Mouse (Mus musculus) midbrain, postnatal 0 days (tissue): ENCODE data around the gene Tinf2. TPM values are rescaled to one million over a fixed set of nuclear protein-coding genes. Genes with fewer than 3 reads are reported as not detected.

ENCODE experiments used
- ATAC-seq: fragments of 200-750 bp; cut with Nextera tagmentation; 2 replicates; pipeline ENCODE4 v1.8.0; 2017; ENCODE audit warnings: moderate number of reproducible peaks, mild to moderate bottlenecking, moderate TSS enrichment, moderate library complexity; ENCODE audit not compliant: low FRiP score
- DNase-seq: peaks from one replicate; pipeline ENCODE4 v3.0.0-alpha.2; 2015; ENCODE audit warnings: low spot score
- H3K27ac ChIP-seq: fragments of 300-500 bp; sonication (generic); 2 replicates; pipeline ENCODE4 v1.5.1; 2014; ENCODE audit warnings: low read depth, mild to moderate bottlenecking, low read length, mixed read lengths
- H3K27me3 ChIP-seq: fragments of 300-500 bp; sonication (generic); 2 replicates; pipeline ENCODE4 v1.6.1; 2014; ENCODE audit warnings: low read length, control low read depth, mixed read lengths; ENCODE audit not compliant: insufficient read depth
- H3K36me3 ChIP-seq: fragments of 300-500 bp; sonication (generic); 2 replicates; pipeline ENCODE4 v1.6.1; 2014; ENCODE audit warnings: low read length, control low read depth, mixed read lengths; ENCODE audit not compliant: insufficient read depth
- H3K4me1 ChIP-seq: fragments of 300-500 bp; sonication (generic); 2 replicates; pipeline ENCODE4 v1.6.1; 2014; ENCODE audit warnings: mild to moderate bottlenecking, control low read depth, antibody characterized with exemption, low read length, mixed read lengths; ENCODE audit not compliant: insufficient read depth
- H3K4me2 ChIP-seq: fragments of 300-500 bp; sonication (generic); 2 replicates; pipeline ENCODE4 v1.6.1; 2014; ENCODE audit warnings: low read depth, mild to moderate bottlenecking, low read length, mixed read lengths; ENCODE audit not compliant: poor library complexity, severe bottlenecking
- H3K4me3 ChIP-seq: fragments of 300-500 bp; sonication (generic); 2 replicates; pipeline ENCODE4 v1.5.1; 2014; ENCODE audit warnings: low read depth, mild to moderate bottlenecking, low read length, moderate library complexity
- H3K9ac ChIP-seq: fragments of 300-500 bp; sonication (generic); replicated peaks from 2 replicates; pipeline ENCODE4 v1.6.1; 2014; ENCODE audit warnings: mild to moderate bottlenecking, low read length, moderate library complexity, mixed read lengths; ENCODE audit not compliant: poor library complexity, severe bottlenecking
- H3K9me3 ChIP-seq: fragments of 300-500 bp; sonication (generic); 2 replicates; pipeline ENCODE4 v1.6.1; 2016; ENCODE audit warnings: low read length, control low read depth
- CTCF ChIP-seq: IDR thresholded peaks from 2 replicates; pipeline ENCODE4 v1.5.1; 2016; ENCODE audit warnings: antibody characterized with exemption, mild to moderate bottlenecking
- WGBS: fragments of 180-500 bp; shearing (Covaris S2); extraction: QIAGEN DNeasy Blood & Tissue Kit; methylation state at CpG from one replicate; pipeline ENCODE4 v1.1.7; 2014; 5-methylcytosine and 5-hydroxymethylcytosine counted together
- polyA plus RNA-seq: library from polyadenylated mRNA; unstranded; fragments of >200 nt; fragmentation: Nextera tagmentation; extraction: Ambion mirVana; gene quantifications from 2 replicates; pipeline ENCODE4 v1.2.1, GENCODE M21; 2015
- total RNA-seq: library from RNA; depleted of rRNA; stranded (reverse); fragments of >200 nt; gene quantifications from 2 replicates; pipeline ENCODE4 v1.2.3, GENCODE M21; 2014

The Tinf2 gene
- total and polyA plus RNA-seq, 2 experiments from 2014 or later = 15.7 to 19.9 TPM

GRCm38 (mm10) chr14:55649884-55650283 is 31.7 kb downstream of the Tinf2 start, which contains the start of gene Tssk4:
Gene Tssk4 (plus strand): TSS chr14:55650184.
- 99% methylated on average over 2 of the region's 2 CpGs for whole genome bisulfite sequencing
- H3K4me1 ChIP-seq = 0 out of 2 replicates have a peak, but pooled peaks cover 2% of the 10 kb centered on the region
- ATAC-seq = no peak

DNA sequence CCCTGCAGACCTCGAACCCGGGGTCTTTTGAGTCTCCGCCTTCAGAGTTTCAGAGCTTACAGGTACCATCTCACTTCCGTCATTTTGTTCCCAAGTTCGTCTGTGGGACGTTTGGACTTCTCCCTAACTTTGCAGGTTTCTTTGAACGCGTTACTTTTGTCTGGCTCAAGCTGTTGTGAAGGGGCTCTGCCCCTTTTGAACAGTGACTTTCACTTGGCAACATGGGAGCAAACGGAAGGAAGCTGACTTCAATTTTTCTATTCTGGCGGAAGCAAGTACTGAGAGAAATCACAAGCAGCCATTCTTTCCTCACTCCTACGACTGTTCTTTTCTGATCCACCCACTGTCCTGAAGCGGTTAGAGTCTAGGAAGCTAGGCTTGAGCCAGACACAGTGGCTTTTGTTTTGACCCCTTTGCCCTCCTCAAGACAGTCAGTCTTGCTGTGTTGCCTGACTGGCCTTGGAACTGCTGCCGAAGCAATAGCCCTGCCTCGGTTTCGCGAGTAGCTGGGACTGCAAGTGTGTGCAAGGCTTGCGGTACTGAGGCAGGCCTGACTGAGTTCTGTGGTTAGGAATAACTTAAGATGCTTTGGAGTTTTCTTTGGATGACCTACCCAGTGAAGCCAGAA is 37.2 kb downstream of the Tinf2 start:
- Histone ChIP-seq H3K36me3 (peaks cover 15% of the 10 kb centered on the region), H3K4me3 (peak overlapping the region; percentile 97), H3K27me3 (no peaks in the 10 kb centered on the region), H3K9ac (peak overlapping the region; percentile 94; the same call in 1 of the 2 replicates), H3K4me1 (0 out of 2 replicates have a peak, but pooled peaks cover 6% of the 10 kb centered on the region), H3K27ac (no peak overlapping the region), H3K9me3 (no peaks in the 10 kb centered on the region), H3K4me2 (peak overlapping the region; percentile 77)
- WGBS = 30% methylated on average over 17 of the region's 17 CpGs
- DNase-seq (no peak), ATAC-seq (no peak)
- no peak for TF ChIP-seq CTCF

More at GRCm38 (mm10) chr14:55649884-55650283, 31.7 kb downstream of the Tinf2 start, which contains the start of gene Tssk4:
- no peak for TF ChIP-seq CTCF
- no peaks in the 10 kb centered on the region for H3K27me3 ChIP-seq
- H3K27ac ChIP-seq = no peak within 1 kb of the TSS
- DNase-seq = no peak
- H3K4me2 ChIP-seq = no peak within 1 kb of the TSS
- no peaks in the 10 kb centered on the region for H3K36me3 ChIP-seq
- no peak within 1 kb of the TSS for H3K9ac ChIP-seq
- no peaks in the 10 kb centered on the region for H3K9me3 ChIP-seq
- no peak within 1 kb of the TSS for H3K4me3 ChIP-seq

DNA sequence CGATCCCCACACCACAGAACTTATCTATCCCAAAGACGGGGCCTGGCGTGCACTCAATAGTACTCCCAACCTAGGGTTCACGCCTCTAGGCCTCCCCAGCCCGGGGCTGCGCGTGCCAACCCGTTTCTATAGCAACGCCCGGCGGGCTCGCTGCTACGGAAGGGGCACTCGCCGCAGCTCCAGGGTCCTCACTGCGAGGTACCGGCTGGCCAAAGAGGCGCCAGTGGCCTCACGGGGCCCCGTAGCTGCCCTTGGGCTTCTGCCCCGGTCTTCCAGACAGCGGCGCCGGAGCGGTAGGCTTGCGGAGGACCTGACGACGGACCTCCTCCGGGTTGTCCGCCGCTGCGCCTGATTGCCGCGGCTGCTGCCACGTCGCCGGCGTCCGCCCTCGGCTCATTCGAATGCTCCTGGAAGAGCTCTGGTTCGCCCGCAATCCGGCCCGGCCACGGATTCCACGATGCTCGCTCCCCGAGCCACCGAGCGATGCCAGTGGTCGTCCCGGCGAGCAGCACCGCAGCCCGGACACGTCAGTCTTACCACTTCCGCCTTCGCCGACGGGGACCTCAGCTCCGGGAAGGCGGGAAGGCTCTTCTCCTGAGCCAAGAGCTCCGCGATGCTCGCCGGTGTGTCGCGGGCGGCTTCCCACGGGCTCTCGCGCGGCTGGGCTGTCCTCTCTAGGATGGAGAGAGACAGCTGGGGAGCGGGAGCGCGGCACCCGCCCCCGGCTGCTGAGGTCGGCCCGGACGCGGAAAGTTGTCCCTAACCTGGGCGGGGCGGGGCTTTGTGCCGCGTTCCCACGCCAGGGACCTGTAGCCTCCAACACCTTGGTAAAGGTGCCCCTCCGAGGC is 38.3 kb downstream of the Tinf2 start, which contains the start of gene Tm9sf1:
Gene Tm9sf1, minus strand, starts transcription at position 747 of the 848 bp plus-strand sequence.
- peak within 1 kb of the TSS; percentile 97 for H3K4me3 ChIP-seq
- peak; percentile 11; the same call in 1 of the 2 replicates for TF ChIP-seq CTCF
- 0 out of 2 replicates have a peak, but pooled peaks cover 6% of the 10 kb centered on the region for H3K4me1 ChIP-seq
- ATAC-seq = peak; percentile 87
- H3K9me3 ChIP-seq = no peaks in the 10 kb centered on the region
- peaks cover 22% of the 10 kb centered on the region for H3K36me3 ChIP-seq
- DNase-seq = peak; percentile 80
- WGBS = under 1% methylated on average over 89 of the region's 89 CpGs
- H3K4me2 ChIP-seq = peak within 1 kb of the TSS; percentile 77
- peak within 1 kb of the TSS; percentile 94 for H3K9ac ChIP-seq
- peak within 1 kb of the TSS; percentile 96 for H3K27ac ChIP-seq
- no peaks in the 10 kb centered on the region for H3K27me3 ChIP-seq

DNA sequence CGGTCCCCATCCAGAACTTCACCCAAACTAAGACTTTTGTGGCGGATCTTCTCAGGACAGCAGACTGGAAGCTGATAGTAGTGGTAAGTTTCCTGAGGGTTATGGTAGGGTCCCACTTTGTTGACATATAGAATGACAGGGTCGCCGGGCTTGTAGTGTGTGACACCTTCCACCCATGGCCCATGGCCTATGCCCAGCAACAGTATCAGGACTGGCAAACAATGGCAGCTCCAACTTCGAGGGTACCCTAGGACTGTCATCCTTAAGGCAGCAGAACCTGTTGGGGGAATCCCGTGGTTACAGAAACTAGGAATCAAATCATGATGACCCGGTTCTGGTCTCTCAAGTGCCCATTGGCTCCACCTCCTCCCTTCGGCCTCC is 39.0 kb downstream of the Tinf2 start:
- Histone ChIP-seq H3K9ac (peak overlapping the region; percentile 94), H3K27me3 (no peaks in the 10 kb centered on the region), H3K4me1 (0 out of 2 replicates have a peak, but pooled peaks cover 6% of the 10 kb centered on the region), H3K4me2 (peak overlapping the region; percentile 77), H3K9me3 (no peaks in the 10 kb centered on the region), H3K27ac (peak overlapping the region; percentile 96), H3K36me3 (peaks cover 24% of the 10 kb centered on the region), H3K4me3 (peak overlapping the region; percentile 97)
- TF ChIP-seq CTCF = no peak
- DNase-seq (no peak), ATAC-seq (no peak; the same call in 1 of the 2 replicates)
- 19% methylated on average over 8 of the region's 8 CpGs for WGBS

DNA sequence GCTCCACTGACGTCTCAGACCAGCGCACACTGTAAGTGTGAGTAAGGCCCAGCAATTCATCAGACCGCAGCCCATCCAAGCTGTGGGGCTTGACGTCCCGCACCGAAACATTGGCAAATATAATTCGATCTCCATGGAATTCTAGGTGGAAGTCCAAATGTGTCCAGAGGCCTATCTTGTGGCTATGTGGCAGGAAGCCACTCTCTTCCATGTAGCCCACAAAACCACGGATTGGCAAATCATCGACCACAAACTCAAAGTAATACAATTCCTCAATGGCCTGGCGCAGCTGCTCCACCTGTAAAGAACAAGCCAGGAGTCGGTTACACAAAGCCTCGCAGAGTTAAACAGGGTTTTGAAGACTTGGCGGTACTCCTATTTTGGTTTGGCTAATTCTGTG is 40.3 kb downstream of the Tinf2 start:
- 96% methylated on average over 13 of the region's 13 CpGs for WGBS
- Histone ChIP-seq H3K4me3 (no peak overlapping the region), H3K27ac (no peak overlapping the region), H3K4me2 (no peak overlapping the region), H3K9ac (no peak overlapping the region), H3K27me3 (no peaks in the 10 kb centered on the region), H3K9me3 (no peaks in the 10 kb centered on the region), H3K36me3 (peaks cover 30% of the 10 kb centered on the region), H3K4me1 (0 out of 2 replicates have a peak, but pooled peaks cover 6% of the 10 kb centered on the region)
- DNase-seq (no peak), ATAC-seq (no peak)
- TF ChIP-seq CTCF = no peak
